Mouse (Mus musculus): ENCODE results near the gene Oas3.

GRCm38 (mm10) chr5:120742125-120742524 lies 35.3 kb downstream of the Oas3 start:
- TF ChIP-seq CTCF (IDR thresholded peaks at IDR 0.05) (peak; percentile 66), EP300 (IDR thresholded peaks at IDR 0.05) (no peak)

Data from lung, postnatal 0 days (tissue).